Mouse (Mus musculus) hindbrain, postnatal 0 days (tissue): Measurements from ENCODE around the gene Cetn2. TPM values are rescaled to one million over a fixed set of nuclear protein-coding genes. Genes with fewer than 3 reads are reported as not detected.

Experiments used
- ATAC-seq: fragments of 200-750 bp; cut with Nextera tagmentation; 2 replicates; pipeline ENCODE4 v1.8.0; 2017; ENCODE audit warnings: mild to moderate bottlenecking, moderate TSS enrichment, moderate library complexity
- DNase-seq: peaks from one replicate; pipeline ENCODE4 v3.0.0-alpha.2; 2015; ENCODE audit warnings: low spot score
- H3K27ac ChIP-seq: fragments of 300-500 bp; sonication (generic); 2 replicates; pipeline ENCODE4 v1.5.1; 2014; ENCODE audit warnings: mild to moderate bottlenecking
- H3K27me3 ChIP-seq: fragments of 300-500 bp; sonication (generic); 2 replicates; pipeline ENCODE4 v1.6.1; 2014; ENCODE audit warnings: low read length, mixed read lengths; ENCODE audit not compliant: insufficient read depth
- H3K36me3 ChIP-seq: fragments of 300-500 bp; sonication (generic); 2 replicates; pipeline ENCODE4 v1.6.1; 2014; ENCODE audit warnings: low read length, mixed read lengths; ENCODE audit not compliant: insufficient read depth
- H3K4me1 ChIP-seq: fragments of 300-500 bp; sonication (generic); 2 replicates; pipeline ENCODE4 v1.6.1; 2014; ENCODE audit warnings: antibody characterized with exemption, low read length, mixed read lengths; ENCODE audit not compliant: insufficient read depth
- H3K4me2 ChIP-seq: fragments of 300-500 bp; sonication (generic); 2 replicates; pipeline ENCODE4 v1.6.1; 2014; ENCODE audit warnings: low read depth, mild to moderate bottlenecking, low read length, moderate library complexity, mixed read lengths
- H3K4me3 ChIP-seq: fragments of 300-500 bp; sonication (generic); 2 replicates; pipeline ENCODE4 v1.5.1; 2014; ENCODE audit warnings: low read length
- H3K9ac ChIP-seq: fragments of 300-500 bp; sonication (generic); replicated peaks from 2 replicates; pipeline ENCODE4 v1.6.1; 2014; ENCODE audit warnings: mild to moderate bottlenecking, low read length, moderate library complexity, mixed read lengths
- H3K9me3 ChIP-seq: fragments of 300-500 bp; sonication (generic); 2 replicates; pipeline ENCODE4 v1.6.1; 2016; ENCODE audit warnings: low read length, mixed read lengths
- CTCF ChIP-seq: IDR thresholded peaks from 2 replicates; pipeline ENCODE4 v1.5.1; 2016; ENCODE audit warnings: antibody characterized with exemption, control low read depth, low read depth
- WGBS: fragments of 180-500 bp; shearing (Covaris S2); extraction: QIAGEN DNeasy Blood & Tissue Kit; methylation state at CpG from one replicate; pipeline ENCODE4 v1.1.7; 2014; 5-methylcytosine and 5-hydroxymethylcytosine counted together
- polyA plus RNA-seq: library from polyadenylated mRNA; unstranded; fragments of >200 nt; fragmentation: Nextera tagmentation; extraction: Ambion mirVana; gene quantifications from 2 replicates; pipeline ENCODE4 v1.2.1, GENCODE M21; 2015
- total RNA-seq: library from RNA; depleted of rRNA; stranded (reverse); fragments of >200 nt; gene quantifications from 2 replicates; pipeline ENCODE4 v1.2.3, GENCODE M21; 2014; rRNA removed

The Cetn2 gene
- 20.0 and 20.7 TPM in 2 replicates for total RNA-seq
- 67.1 and 79.9 TPM in 2 replicates for polyA plus RNA-seq

DNA sequence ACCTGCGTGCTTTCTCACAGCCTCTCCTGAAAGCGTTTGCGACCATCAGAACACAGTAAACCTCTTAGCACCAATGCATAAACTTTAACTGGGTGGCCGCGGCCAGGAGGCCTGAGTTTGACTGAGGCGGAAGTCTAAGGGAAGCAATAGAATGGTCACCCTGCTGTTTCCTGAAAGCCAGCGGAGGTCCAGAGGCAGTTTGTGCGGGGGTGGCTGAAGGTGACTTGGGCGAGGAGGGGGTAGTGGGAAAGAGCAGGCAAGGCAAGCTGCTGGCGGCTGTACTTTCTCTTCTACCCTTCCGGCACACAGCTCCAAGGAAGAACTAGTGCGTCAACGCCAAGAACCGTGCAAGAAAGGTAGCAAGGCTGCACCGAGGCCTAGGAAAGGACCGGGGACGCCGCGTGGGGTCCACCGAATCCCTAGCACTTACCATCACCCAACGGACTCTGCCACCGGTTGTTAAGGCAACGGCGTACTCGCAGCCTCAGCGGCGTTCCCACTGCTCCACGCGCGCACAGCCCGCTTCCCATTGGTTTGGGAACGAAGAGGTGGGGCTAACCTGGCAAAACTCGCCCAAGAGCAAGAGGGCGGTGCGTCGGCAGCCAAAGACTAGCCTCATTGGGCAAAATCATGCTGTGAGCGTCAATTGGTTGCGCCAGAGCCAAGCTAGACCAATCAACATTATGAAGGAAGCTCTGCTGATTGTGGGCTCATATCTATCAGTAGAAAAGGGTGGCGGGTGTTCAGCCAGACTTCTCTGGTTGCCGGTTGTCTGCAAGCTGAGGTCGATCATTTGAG is at the start of gene Cetn2, which contains the start of gene Nsdhl:
Cetn2 (minus strand) TSS at position 528 of the 798 bp plus-strand sequence.
Nsdhl (plus strand) TSS at position 674 of the 798 bp plus-strand sequence.
- WGBS, result 29% methylated on average over 41 of the region's 41 CpGs
- peak within 1 kb of the TSS; percentile 59 for H3K4me2 ChIP-seq
- H3K36me3 ChIP-seq, result no peaks in the 10 kb centered on the region
- ATAC-seq (peak; percentile 99), DNase-seq (peak; percentile 94)
- peak within 1 kb of the TSS; percentile 44 for H3K9ac ChIP-seq
- H3K4me3 ChIP-seq, result peak within 1 kb of the TSS; percentile 46
- H3K4me1 ChIP-seq, result no peaks in the 10 kb centered on the region
- H3K9me3 ChIP-seq, result no peaks in the 10 kb centered on the region
- no peak for TF ChIP-seq CTCF
- H3K27ac ChIP-seq, result peak within 1 kb of the TSS; percentile 48; the same call in 1 of the 2 replicates
- H3K27me3 ChIP-seq, result no peaks in the 10 kb centered on the region

DNA sequence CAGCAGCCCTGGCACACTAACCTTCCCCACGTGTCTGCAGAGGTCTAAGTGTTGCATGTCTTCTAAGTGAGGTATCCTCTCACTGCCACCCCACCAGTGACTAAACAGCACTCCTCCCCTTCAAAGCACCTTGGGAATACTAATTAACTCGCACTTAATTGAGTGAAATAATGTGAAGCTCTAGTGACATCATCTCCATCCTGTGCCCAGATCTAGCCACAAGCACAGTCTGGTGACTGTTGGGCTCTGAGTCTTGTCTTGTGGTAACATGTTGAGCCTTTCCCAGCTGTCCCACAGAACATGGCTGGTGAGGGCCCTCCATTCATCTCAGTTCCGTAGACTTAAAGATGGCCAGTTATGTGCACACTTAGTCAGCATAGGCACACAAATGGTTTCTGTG is 44.5 kb upstream of the Cetn2 start:
- no peaks in the 10 kb centered on the region for H3K9me3 ChIP-seq
- H3K27me3 ChIP-seq, result no peaks in the 10 kb centered on the region
- H3K4me1 ChIP-seq, result no peaks in the 10 kb centered on the region
- no peak for TF ChIP-seq CTCF
- H3K4me2 ChIP-seq, result no peak overlapping the region
- H3K27ac ChIP-seq, result no peak overlapping the region
- ATAC-seq (peak; percentile 68), DNase-seq (peak; percentile 3)
- 75% methylated on average over 3 of the region's 3 CpGs for WGBS
- H3K9ac ChIP-seq, result no peak overlapping the region
- H3K4me3 ChIP-seq, result no peak overlapping the region
- no peaks in the 10 kb centered on the region for H3K36me3 ChIP-seq

DNA sequence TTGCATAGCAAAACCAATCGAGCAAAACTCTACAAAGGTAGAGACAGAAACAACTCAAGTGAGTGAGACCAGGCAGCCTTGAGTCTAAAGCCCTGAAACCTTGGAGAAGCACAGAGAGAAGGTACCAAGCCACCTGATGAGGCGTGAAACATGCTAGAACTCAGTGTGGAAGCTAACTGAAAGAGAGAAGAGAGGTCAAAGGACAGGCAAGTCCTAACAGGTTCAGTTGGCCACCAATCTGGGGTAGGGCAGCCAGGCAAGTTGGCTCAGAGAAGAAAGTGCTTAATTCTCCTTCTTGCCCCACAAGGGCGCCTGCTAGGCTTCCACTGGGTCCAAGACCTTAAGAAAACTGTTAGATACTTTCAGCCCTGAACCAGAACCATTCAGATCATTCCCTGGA is 43.3 kb upstream of the Cetn2 start:
- no peaks in the 10 kb centered on the region for H3K9me3 ChIP-seq
- DNase-seq, result no peak
- H3K27ac ChIP-seq, result no peak overlapping the region
- 68% methylated on average over 3 of the region's 3 CpGs for WGBS
- H3K27me3 ChIP-seq, result no peaks in the 10 kb centered on the region
- no peak for TF ChIP-seq CTCF
- H3K36me3 ChIP-seq, result no peaks in the 10 kb centered on the region
- no peak for ATAC-seq
- no peaks in the 10 kb centered on the region for H3K4me1 ChIP-seq
- no peak overlapping the region for H3K9ac ChIP-seq
- H3K4me2 ChIP-seq, result no peak overlapping the region
- no peak overlapping the region for H3K4me3 ChIP-seq

DNA sequence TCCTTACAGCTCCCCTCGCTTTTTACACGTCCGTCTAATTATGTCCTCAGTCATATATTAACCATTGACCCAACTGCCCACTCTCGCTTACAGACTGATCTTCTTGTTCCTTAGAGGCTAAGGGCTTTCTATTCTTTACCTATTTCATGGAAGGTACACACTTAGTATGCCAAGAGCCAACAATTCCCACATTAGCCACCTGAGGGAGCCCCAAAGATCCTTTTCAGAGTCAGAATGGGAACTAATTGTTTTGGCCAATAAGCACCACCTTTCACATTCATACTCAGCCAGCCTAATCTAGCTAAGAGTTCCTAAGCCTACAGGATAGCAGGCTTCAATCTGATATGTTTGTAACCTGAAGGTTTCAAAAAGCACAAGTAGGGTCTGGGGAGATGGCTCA is 42.2 kb upstream of the Cetn2 start:
- Histone ChIP-seq H3K9me3 (no peaks in the 10 kb centered on the region), H3K4me3 (no peak overlapping the region), H3K27ac (no peak overlapping the region), H3K36me3 (no peaks in the 10 kb centered on the region; the same call in 1 of the 2 replicates), H3K9ac (no peak overlapping the region), H3K4me1 (no peaks in the 10 kb centered on the region), H3K27me3 (no peaks in the 10 kb centered on the region), H3K4me2 (no peak overlapping the region)
- TF ChIP-seq CTCF, result peak; percentile 47
- DNase-seq (peak; percentile 13), ATAC-seq (no peak)
- 79% methylated on average over 4 of the region's 4 CpGs for WGBS

DNA sequence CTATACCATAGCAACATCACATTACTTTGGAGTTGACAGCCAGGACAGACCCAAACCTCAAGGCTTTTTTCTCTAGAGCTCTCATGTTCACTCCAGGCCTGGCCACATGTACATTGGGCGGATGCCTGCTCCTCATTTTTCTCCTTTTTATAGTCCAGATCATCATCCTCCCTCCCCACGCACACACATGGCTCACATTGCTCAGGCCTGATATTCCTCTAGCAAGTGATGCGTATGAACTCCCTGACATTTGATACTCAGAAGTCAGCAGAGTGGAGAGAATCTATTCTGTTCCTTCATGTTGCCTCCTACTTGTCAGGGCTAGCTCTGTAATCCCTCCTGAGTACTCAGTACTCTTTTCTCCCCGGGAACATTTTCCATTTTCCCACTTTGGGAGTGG is 38.3 kb upstream of the Cetn2 start:
- Histone ChIP-seq H3K9me3 (no peaks in the 10 kb centered on the region), H3K4me3 (no peak overlapping the region), H3K27me3 (no peaks in the 10 kb centered on the region), H3K27ac (no peak overlapping the region), H3K4me1 (no peaks in the 10 kb centered on the region), H3K4me2 (no peak overlapping the region), H3K9ac (no peak overlapping the region), H3K36me3 (no peaks in the 10 kb centered on the region; the same call in 1 of the 2 replicates)
- ATAC-seq (no peak), DNase-seq (no peak)
- no peak for TF ChIP-seq CTCF
- WGBS, result 94% methylated on average over 4 of the region's 4 CpGs

- DNase-seq (no peak), ATAC-seq (no peak)
- Histone ChIP-seq H3K4me3 (no peak overlapping the region), H3K27ac (no peak overlapping the region), H3K9me3 (no peaks in the 10 kb centered on the region), H3K27me3 (no peaks in the 10 kb centered on the region), H3K36me3 (no peaks in the 10 kb centered on the region; the same call in 1 of the 2 replicates), H3K4me1 (no peaks in the 10 kb centered on the region), H3K9ac (no peak overlapping the region), H3K4me2 (no peak overlapping the region)
- 84% methylated on average over 4 of the region's 4 CpGs for WGBS
- TF ChIP-seq CTCF, result no peak
Measured at GRCm38 (mm10) chrX:72953464-72953863, 35.3 kb upstream of the Cetn2 start.

GRCm38 (mm10) chrX:72921391-72921790 is 3.2 kb upstream of the Cetn2 start:
- WGBS, result 81% methylated on average over 2 of the region's 2 CpGs
- Histone ChIP-seq H3K4me1 (no peaks in the 10 kb centered on the region), H3K4me3 (no peak overlapping the region), H3K36me3 (no peaks in the 10 kb centered on the region), H3K9me3 (no peaks in the 10 kb centered on the region), H3K27ac (no peak overlapping the region), H3K9ac (no peak overlapping the region), H3K4me2 (no peak overlapping the region), H3K27me3 (no peaks in the 10 kb centered on the region)
- TF ChIP-seq CTCF, result no peak
- ATAC-seq (no peak), DNase-seq (no peak)
